Mouse (Mus musculus): ENCODE data around the gene Ppp2r5a. TPM values are rescaled to one million over a fixed set of nuclear protein-coding genes. Genes with fewer than 3 reads are reported as not detected.

Ppp2r5a gene
- polyA plus RNA-seq, 1 experiment from 2014 or later, result 27.1 TPM

GRCm38 (mm10) chr1:191381955-191382736 lies 20.9 kb downstream of the Ppp2r5a start:
- Histone ChIP-seq H3K4me2 (ENCODE audit: low read depth, low read length) (no peak overlapping the region), H3K4me1 (ENCODE audit: insufficient read depth) (no peaks in the 10 kb centered on the region), H3K9me3 (ENCODE audit: low read length) (no peaks in the 10 kb centered on the region), H3K36me3 (replicated peaks; ENCODE audit: insufficient read depth, low read length) (peaks cover 6% of the 10 kb centered on the region), H3K27me3 (ENCODE audit: insufficient read depth, low read length) (no peaks in the 10 kb centered on the region), H3K9ac (replicated peaks) (no peak overlapping the region), H3K4me3 (ENCODE audit: low read depth, low read length) (no peak overlapping the region), H3K27ac (ENCODE audit: low read depth) (no peak overlapping the region)
- TF ChIP-seq CTCF (IDR thresholded peaks at IDR 0.05; ENCODE audit: low read depth) (no peak), EP300 (IDR thresholded peaks at IDR 0.05; ENCODE audit: low read depth) (no peak)
- 74% methylated on average over 11 of the region's 11 CpGs for WGBS (ENCODE audit: insufficient replicate concordance)
- ATAC-seq (no peak), DNase-seq (no peak)

GRCm38 (mm10) chr1:191380843-191381242 lies 22.2 kb downstream of the Ppp2r5a start:
- Histone ChIP-seq H3K27me3 (ENCODE audit: insufficient read depth, low read length) (no peaks in the 10 kb centered on the region), H3K4me3 (ENCODE audit: low read depth, low read length) (no peak overlapping the region), H3K9ac (replicated peaks) (no peak overlapping the region), H3K9me3 (ENCODE audit: low read length) (no peaks in the 10 kb centered on the region), H3K4me1 (ENCODE audit: insufficient read depth) (no peaks in the 10 kb centered on the region), H3K36me3 (replicated peaks; ENCODE audit: insufficient read depth, low read length) (peaks cover 6% of the 10 kb centered on the region), H3K27ac (ENCODE audit: low read depth) (no peak overlapping the region), H3K4me2 (ENCODE audit: low read depth, low read length) (no peak overlapping the region)
- TF ChIP-seq CTCF (IDR thresholded peaks at IDR 0.05; ENCODE audit: low read depth) (no peak), EP300 (IDR thresholded peaks at IDR 0.05; ENCODE audit: low read depth) (no peak)
- ATAC-seq, result no peak
- DNase-seq, result no peak
- 84% methylated on average over 3 of the region's 3 CpGs for WGBS (ENCODE audit: insufficient replicate concordance)

DNA sequence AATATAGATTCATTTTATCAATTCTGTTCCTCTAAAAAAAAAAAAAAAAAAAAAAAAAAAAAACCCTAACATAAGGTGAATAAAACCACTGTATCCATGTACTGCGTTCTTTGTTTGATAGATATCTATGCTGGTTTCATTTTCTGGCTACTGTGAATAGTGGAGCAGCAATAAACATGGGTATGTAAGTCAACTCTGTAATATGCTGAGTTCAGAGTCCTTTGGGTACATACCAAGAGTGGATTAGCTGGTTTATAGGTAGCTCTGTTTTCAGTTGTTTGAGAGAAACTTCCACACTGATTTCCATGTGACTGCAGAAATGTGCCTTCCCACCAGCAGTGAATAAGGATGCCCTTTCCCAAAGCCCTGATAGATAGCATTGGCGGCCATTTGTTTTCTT lies 25.0 kb downstream of the Ppp2r5a start:
- Histone ChIP-seq H3K36me3 (replicated peaks; ENCODE audit: insufficient read depth, low read length) (no peaks in the 10 kb centered on the region; the same call in 1 of the 2 replicates), H3K4me1 (ENCODE audit: insufficient read depth) (peaks cover 3% of the 10 kb centered on the region; the same call in 1 of the 2 replicates), H3K4me3 (ENCODE audit: low read depth, low read length) (no peak overlapping the region), H3K9ac (replicated peaks) (no peak overlapping the region), H3K27me3 (ENCODE audit: insufficient read depth, low read length) (no peaks in the 10 kb centered on the region), H3K4me2 (ENCODE audit: low read depth, low read length) (no peak overlapping the region), H3K27ac (ENCODE audit: low read depth) (no peak overlapping the region), H3K9me3 (ENCODE audit: low read length) (no peaks in the 10 kb centered on the region)
- DNase-seq (no peak), ATAC-seq (no peak)
- WGBS (ENCODE audit: insufficient replicate concordance), result 83% methylated on average over 2 of the region's 2 CpGs
- TF ChIP-seq EP300 (IDR thresholded peaks at IDR 0.05; ENCODE audit: low read depth), result no peak

DNA sequence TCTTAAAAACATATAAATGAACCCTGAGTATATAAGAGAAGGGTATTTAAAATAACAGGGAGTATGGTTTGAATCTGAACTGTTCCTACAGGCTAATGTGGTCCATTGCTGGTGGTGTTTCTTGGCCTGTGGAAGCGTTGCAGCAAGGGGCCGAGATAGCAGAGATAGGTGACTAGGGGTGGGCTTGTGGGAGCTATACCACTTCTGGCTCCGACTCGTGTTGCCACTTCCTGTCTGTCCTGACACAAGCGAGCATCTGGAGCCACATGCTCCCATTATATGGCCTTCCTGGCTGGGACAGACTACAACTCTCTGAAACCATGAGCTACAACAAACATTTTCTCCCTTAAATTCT lies 27.5 kb downstream of the Ppp2r5a start:
- no peak for ATAC-seq
- no peak for DNase-seq
- H3K4me1 ChIP-seq (ENCODE audit: insufficient read depth), result peaks cover 3% of the 10 kb centered on the region; the same call in 1 of the 2 replicates
- H3K27me3 ChIP-seq (ENCODE audit: insufficient read depth, low read length), result no peaks in the 10 kb centered on the region
- WGBS (ENCODE audit: insufficient replicate concordance), result 55% methylated on average over 5 of the region's 5 CpGs
- TF ChIP-seq EP300 (IDR thresholded peaks at IDR 0.05; ENCODE audit: low read depth) (no peak), CTCF (IDR thresholded peaks at IDR 0.05; ENCODE audit: low read depth) (no peak)
- no peak overlapping the region for H3K9ac ChIP-seq (replicated peaks)
- H3K27ac ChIP-seq (ENCODE audit: low read depth), result no peak overlapping the region
- no peaks in the 10 kb centered on the region for H3K9me3 ChIP-seq (ENCODE audit: low read length)
- no peak overlapping the region for H3K4me2 ChIP-seq (ENCODE audit: low read depth, low read length)
- H3K4me3 ChIP-seq (ENCODE audit: low read depth, low read length), result no peak overlapping the region
- peaks cover 7% of the 10 kb centered on the region for H3K36me3 ChIP-seq (replicated peaks; ENCODE audit: insufficient read depth, low read length)

- H3K9me3 ChIP-seq (ENCODE audit: low read length), result no peaks in the 10 kb centered on the region
- H3K4me1 ChIP-seq (ENCODE audit: insufficient read depth), result peaks cover 3% of the 10 kb centered on the region; the same call in 1 of the 2 replicates
- H3K4me3 ChIP-seq (ENCODE audit: low read depth, low read length), result no peak overlapping the region
- ATAC-seq, result peak; percentile 78
- H3K36me3 ChIP-seq (replicated peaks; ENCODE audit: insufficient read depth, low read length), result peaks cover 7% of the 10 kb centered on the region
- no peak for DNase-seq
- no peak overlapping the region for H3K27ac ChIP-seq (ENCODE audit: low read depth)
- H3K9ac ChIP-seq (replicated peaks), result no peak overlapping the region
- no peak overlapping the region for H3K4me2 ChIP-seq (ENCODE audit: low read depth, low read length)
- no peaks in the 10 kb centered on the region for H3K27me3 ChIP-seq (ENCODE audit: insufficient read depth, low read length)
- TF ChIP-seq CTCF (IDR thresholded peaks at IDR 0.05; ENCODE audit: low read depth) (no peak), EP300 (IDR thresholded peaks at IDR 0.05; ENCODE audit: low read depth) (peak; percentile 44; the same call in 1 of the 2 replicates)
- 63% methylated on average over 10 of the region's 10 CpGs for WGBS (ENCODE audit: insufficient replicate concordance)
These were observed 28.0 kb downstream of the Ppp2r5a start for GRCm38 (mm10) chr1:191374993-191375643.

DNA sequence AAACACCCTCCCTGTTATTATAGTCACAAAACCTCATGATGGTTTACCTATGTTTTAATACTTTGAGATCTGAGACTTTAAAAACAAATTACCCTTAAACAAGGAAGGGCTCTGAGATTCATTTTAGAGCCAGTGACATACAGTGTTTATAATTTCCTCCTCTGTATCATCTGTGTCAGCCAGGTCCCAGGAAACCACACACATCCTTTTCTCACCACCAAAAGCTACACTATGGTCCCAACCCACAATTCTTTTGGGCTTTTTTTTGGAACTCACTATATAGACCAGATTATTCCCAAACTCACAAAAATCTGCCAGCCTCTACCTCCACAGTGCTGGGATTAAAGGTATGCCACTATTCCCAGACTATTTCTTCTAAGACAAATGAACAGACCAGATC lies 33.9 kb downstream of the Ppp2r5a start:
- no peaks in the 10 kb centered on the region for H3K4me1 ChIP-seq (ENCODE audit: insufficient read depth)
- peaks cover 36% of the 10 kb centered on the region for H3K36me3 ChIP-seq (replicated peaks; ENCODE audit: insufficient read depth, low read length)
- TF ChIP-seq CTCF (IDR thresholded peaks at IDR 0.05; ENCODE audit: low read depth) (no peak), EP300 (IDR thresholded peaks at IDR 0.05; ENCODE audit: low read depth) (no peak)

More for the DNA sequence above, 33.9 kb downstream of the Ppp2r5a start:
- Histone ChIP-seq H3K27ac (ENCODE audit: low read depth) (no peak overlapping the region), H3K4me3 (ENCODE audit: low read depth, low read length) (no peak overlapping the region), H3K9ac (replicated peaks) (no peak overlapping the region), H3K4me2 (ENCODE audit: low read depth, low read length) (no peak overlapping the region), H3K9me3 (ENCODE audit: low read length) (no peaks in the 10 kb centered on the region), H3K27me3 (ENCODE audit: insufficient read depth, low read length) (no peaks in the 10 kb centered on the region)
- DNase-seq, result no peak
- no peak for ATAC-seq
